Mouse (Mus musculus) urinary bladder, adult 18-20 months (tissue): ENCODE data around the gene Ints12.

Experiments used
- DNase-seq, 2 experiments: peaks; one replicate each; pipeline ENCODE4 v3.0.0; 2022; ENCODE audit warnings: low spot score in 2 of 2, mixed read lengths in 2 of 2

Ints12 gene

DNA sequence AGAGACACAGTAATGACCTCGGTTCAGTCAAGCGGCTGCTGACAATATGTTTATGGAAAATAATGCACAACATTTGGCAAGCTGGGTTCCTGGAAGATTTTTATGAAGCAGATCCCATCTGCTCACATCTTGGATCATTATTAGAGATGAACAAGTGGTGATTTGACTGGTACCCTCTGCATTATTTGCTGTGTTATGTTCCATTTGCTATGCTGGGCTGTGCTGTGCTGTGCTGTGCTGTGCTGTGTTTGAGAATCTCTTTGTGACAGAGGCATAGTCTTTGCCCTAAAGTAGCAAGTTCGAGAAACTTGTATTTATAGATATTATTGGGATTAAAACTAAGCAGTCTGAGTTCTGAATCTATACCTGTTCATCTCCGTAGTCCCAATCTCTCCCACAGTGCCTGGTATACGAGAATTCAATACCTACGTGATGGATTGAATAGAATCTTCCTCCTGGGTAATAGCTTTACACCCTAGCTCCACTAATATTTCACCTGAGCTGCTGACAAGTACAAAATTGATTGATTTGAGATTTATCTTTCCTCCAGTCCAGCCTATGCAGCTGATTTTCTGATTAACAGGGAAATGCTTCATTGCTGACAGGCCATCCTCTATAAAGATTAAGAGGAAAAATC is 53.0 kb downstream of the Ints12 start:
- DNase-seq, result no peak

DNA sequence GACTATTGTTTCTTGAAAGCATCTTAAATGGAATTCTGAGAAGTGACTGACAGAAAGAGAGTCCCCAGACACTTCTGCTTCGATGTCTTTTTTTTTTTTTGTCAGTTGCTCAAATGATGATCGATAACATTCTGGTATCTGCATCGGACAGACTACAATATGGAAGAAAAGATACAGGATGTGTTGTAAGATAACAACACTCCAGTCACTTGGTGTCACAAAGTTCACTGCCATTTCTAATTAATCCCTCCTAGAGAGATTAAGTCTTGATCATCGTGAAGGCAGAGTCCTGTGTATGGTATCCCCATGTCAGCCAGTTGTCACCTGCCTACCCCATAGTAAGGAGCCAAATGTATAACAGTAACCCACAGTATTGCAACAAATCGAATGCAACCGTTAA is 60.0 kb downstream of the Ints12 start:
- DNase-seq, result no peak

DNA sequence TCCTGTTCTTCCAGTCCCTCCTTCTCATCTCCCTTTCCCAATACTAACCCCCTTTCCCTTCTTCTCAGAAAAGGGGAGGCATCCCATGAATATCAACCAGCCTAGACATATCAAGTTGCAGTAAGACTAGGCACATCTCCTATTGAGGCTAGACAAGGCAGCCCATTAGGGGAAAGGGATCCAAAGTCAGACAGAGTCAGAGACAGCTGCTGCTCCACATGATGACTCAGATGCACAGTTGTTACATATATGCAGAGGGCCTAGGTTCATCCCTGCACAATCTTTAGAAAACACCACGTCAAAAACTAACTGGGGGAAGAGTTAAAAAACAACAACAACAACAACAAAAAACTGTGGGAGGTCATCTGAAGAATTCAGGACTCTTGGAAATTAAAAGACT is 61.2 kb downstream of the Ints12 start:
- DNase-seq, result no peak

DNA sequence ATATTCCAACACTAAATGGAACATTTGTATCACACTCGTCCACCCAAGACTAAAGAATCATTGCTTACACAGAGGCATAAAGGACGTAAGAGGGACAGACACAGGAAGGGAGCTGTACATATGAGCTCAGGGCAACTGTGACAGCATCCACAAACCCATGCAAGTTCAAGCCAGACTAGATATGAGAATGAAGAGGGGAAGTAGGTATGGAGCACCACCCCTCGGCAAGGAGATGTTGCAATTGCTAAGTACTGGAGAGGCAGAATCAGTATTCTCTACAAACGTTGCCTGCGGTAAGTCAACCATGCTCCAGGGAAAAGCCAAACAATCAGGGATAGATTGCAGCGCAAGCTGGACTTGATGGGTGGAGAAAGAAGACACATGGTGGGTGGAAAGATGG is 62.0 kb downstream of the Ints12 start:
- no peak for DNase-seq

DNA sequence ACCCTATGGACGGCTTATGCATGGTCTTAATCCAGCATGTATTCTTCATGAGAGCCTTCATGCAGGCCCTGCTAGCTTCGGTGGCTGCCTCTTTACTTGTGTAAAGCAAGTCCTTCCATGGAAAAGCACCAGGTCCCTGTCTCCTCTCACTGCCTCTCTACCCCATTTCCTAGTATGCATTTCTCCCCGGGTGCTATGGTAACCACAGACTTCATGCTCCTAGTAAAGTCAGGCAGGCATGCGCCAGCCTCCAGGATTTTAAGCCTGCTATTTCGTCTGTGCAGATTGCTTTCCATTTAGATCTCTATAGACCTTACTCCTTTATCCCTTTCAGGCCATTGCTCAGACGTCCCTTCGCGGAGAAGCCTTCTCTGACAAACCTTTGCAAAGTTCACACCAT is 63.0 kb downstream of the Ints12 start:
- DNase-seq, result no peak

DNA sequence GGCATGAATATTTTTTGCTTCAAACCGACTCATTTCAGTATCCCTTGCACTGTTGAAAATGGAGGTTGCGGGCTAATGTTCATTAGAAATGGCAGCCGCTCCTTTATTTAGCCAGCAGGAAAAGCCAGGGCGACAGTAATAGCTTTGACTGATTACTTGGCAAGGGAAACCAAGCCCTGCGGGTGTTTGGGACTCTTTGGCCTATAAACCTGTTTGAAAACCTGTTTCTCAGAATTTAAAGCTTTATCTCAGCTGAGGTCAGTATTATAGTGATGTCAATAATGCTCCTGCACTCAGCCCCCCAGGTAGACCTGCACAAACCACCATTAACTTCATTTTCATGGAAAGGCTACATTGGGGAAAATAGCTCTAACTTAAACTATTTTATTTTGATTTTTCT is 66.6 kb downstream of the Ints12 start:
- no peak for DNase-seq
